8 mouse cellular contexts compared by ENCODE assay signal in the genomic region with DNA sequence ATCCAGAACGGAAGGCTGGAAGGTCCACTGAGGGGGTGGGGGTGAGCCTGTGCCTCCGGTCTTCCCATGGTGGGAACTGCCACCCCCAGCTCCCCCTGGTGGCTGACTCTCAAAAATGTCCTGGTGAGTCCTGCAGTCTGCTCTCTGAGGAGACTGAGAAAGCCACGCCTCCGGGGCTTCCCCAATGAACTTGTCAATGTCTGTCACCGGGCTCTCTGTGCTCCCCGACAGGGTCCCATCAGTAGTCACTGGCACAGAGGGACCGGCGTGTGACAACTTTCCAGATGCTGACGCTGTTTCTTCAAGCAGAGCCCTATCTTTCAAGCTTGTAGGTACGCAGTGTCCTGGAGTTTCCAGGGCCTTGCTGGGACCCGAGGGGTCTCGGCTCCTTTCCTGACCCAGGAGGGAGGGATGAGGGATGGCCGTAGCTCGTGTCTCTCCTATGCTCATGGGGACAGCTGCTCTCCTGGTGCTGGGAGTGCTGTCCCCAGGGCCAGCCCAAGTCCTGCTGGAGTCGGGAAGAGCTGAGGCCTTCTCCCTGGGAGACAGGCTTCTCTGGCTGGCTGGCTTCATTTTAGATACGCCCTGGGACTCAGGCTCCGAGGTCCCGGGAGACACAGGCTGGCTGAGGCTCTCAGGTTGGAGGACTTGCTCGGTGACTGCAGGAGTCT. TPM values are rescaled to one million over a fixed set of nuclear protein-coding genes. Genes with fewer than 3 reads are reported as not detected.
DNase-seq lines count a peak whose midpoint lies in the region; ATAC-seq and TF ChIP-seq lines count a peak whose summit lies in the region.

No protein-coding gene starts in this region.

- H3K4me2 ChIP-seq in embryonic facial prominence, embryonic 11.5 days (ENCODE audit: low read depth, low read length) = peak overlapping the region; percentile 55
- peak overlapping the region; percentile 50 for H3K4me2 ChIP-seq in limb, embryonic 12.5 days
- peak overlapping the region; percentile 52 for H3K4me2 ChIP-seq in midbrain, embryonic 14.5 days (ENCODE audit: low read length)

- no peak overlapping the region for H3K27ac ChIP-seq in embryonic facial prominence, embryonic 11.5 days (replicated peaks; ENCODE audit: low read depth, low read length)
- no peak overlapping the region for H3K27ac ChIP-seq in limb, embryonic 12.5 days
- H3K27ac ChIP-seq in midbrain, embryonic 14.5 days (replicated peaks; ENCODE audit: low read depth, low read length) = 0 out of 2 replicates have a peak overlapping the region, but pooled peaks have one; percentile 9
- H3K27ac ChIP-seq in spleen, adult 2 months (ENCODE audit: insufficient read depth, low read length) = peak overlapping the region; percentile 4; the same call in 1 of the 2 replicates

- H3K9me3 ChIP-seq in embryonic facial prominence, embryonic 11.5 days (replicated peaks; ENCODE audit: control insufficient read depth, low read length) = no peaks in the 10 kb centered on the region; the same call in 1 of the 2 replicates
- H3K9me3 ChIP-seq in limb, embryonic 12.5 days = no peaks in the 10 kb centered on the region
- no peaks in the 10 kb centered on the region for H3K9me3 ChIP-seq in midbrain, embryonic 14.5 days (ENCODE audit: control insufficient read depth, low read length)

- 0 out of 2 replicates have a peak, but pooled peaks cover 3% of the 10 kb centered on the region for H3K4me1 ChIP-seq in embryonic facial prominence, embryonic 11.5 days (ENCODE audit: control insufficient read depth, insufficient read depth, low read length)
- H3K4me1 ChIP-seq in limb, embryonic 12.5 days (replicated peaks) = peaks cover 22% of the 10 kb centered on the region
- H3K4me1 ChIP-seq in midbrain, embryonic 14.5 days (ENCODE audit: control insufficient read depth, insufficient read depth, low read length) = peaks cover 9% of the 10 kb centered on the region
- H3K4me1 ChIP-seq in spleen, adult 2 months (ENCODE audit: control insufficient read depth, insufficient read depth, insufficient read length) = peaks cover 5% of the 10 kb centered on the region; the same call in 1 of the 2 replicates

- H3K4me3 ChIP-seq in embryonic facial prominence, embryonic 11.5 days (ENCODE audit: low read depth, low read length) = peak overlapping the region; percentile 32
- peak overlapping the region; percentile 29 for H3K4me3 ChIP-seq in limb, embryonic 12.5 days (replicated peaks)
- H3K4me3 ChIP-seq in midbrain, embryonic 14.5 days (replicated peaks; ENCODE audit: low read depth, low read length) = peak overlapping the region; percentile 13; the same call in 1 of the 2 replicates
- H3K4me3 ChIP-seq in spleen, adult 2 months (ENCODE audit: extremely low read depth, insufficient read depth, insufficient read length) = peak overlapping the region; percentile 52

- peak overlapping the region; percentile 19; the same call in 1 of the 2 replicates for H3K9ac ChIP-seq in embryonic facial prominence, embryonic 11.5 days (replicated peaks; ENCODE audit: low read length)
- peak overlapping the region; percentile 44; the same call in 1 of the 2 replicates for H3K9ac ChIP-seq in limb, embryonic 12.5 days (replicated peaks)
- H3K9ac ChIP-seq in midbrain, embryonic 14.5 days (replicated peaks; ENCODE audit: low read length) = 0 out of 2 replicates have a peak overlapping the region, but pooled peaks have one; percentile 21

- peak; percentile 30 for DNase-seq in 3134 (ENCODE audit: extremely low read depth, insufficient read length, low spot score)
- peak; percentile 94 for DNase-seq in adrenal gland, postnatal 14 days
- DNase-seq in embryonic facial prominence, embryonic 11.5 days (ENCODE audit: low spot score) = peak; percentile 95
- peak; percentile 99 for DNase-seq in heart, adult 11 months
- DNase-seq in kidney, adult 11 months = peak; percentile 70
- peak; percentile 87 for DNase-seq in midbrain, embryonic 14.5 days
- peak; percentile 72 to 81 for DNase-seq in spleen, adult 2 months (ENCODE audit: low read depth in 1 of 2, low spot score in 2 of 2)

- WGBS in embryonic facial prominence, embryonic 11.5 days = 3% methylated on average over 19 of the region's 19 CpGs
- 7% methylated on average over 19 of the region's 19 CpGs for WGBS in limb, embryonic 12.5 days
- 1% methylated on average over 19 of the region's 19 CpGs for WGBS in midbrain, embryonic 14.5 days
- 8% methylated on average over 19 of the region's 19 CpGs for WGBS in spleen, adult 2 months

- peak; percentile 65 for ATAC-seq in embryonic facial prominence, embryonic 11.5 days (replicated peaks; ENCODE audit: insufficient number of reproducible peaks, low FRiP score, low TSS enrichment, low read depth)
- peak; percentile 56; the same call in 1 of the 2 replicates for ATAC-seq in limb, embryonic 12.5 days (ENCODE audit: insufficient number of reproducible peaks, insufficient read depth, low FRiP score, low TSS enrichment, low read depth)
- ATAC-seq in midbrain, embryonic 14.5 days (ENCODE audit: low FRiP score, low TSS enrichment) = peak; percentile 60

- H3K36me3 ChIP-seq in embryonic facial prominence, embryonic 11.5 days (replicated peaks; ENCODE audit: control insufficient read depth, insufficient read depth, low read depth, low read length) = no peaks in the 10 kb centered on the region
- peaks cover 36% of the 10 kb centered on the region for H3K36me3 ChIP-seq in limb, embryonic 12.5 days
- 0 out of 2 replicates have a peak, but pooled peaks cover 3% of the 10 kb centered on the region for H3K36me3 ChIP-seq in midbrain, embryonic 14.5 days (ENCODE audit: control insufficient read depth, insufficient read depth, low read length)
- H3K36me3 ChIP-seq in spleen, adult 2 months (ENCODE audit: control insufficient read depth, insufficient read depth, low read length) = no peaks in the 10 kb centered on the region

- H3K27me3 ChIP-seq in embryonic facial prominence, embryonic 11.5 days (ENCODE audit: control insufficient read depth, insufficient read depth, low read length) = no peaks in the 10 kb centered on the region
- H3K27me3 ChIP-seq in limb, embryonic 12.5 days = 0 out of 2 replicates have a peak, but pooled peaks cover 5% of the 10 kb centered on the region
- H3K27me3 ChIP-seq in midbrain, embryonic 14.5 days (ENCODE audit: control insufficient read depth, insufficient read depth, low read length) = no peaks in the 10 kb centered on the region
- no peaks in the 10 kb centered on the region for H3K27me3 ChIP-seq in spleen, adult 2 months (ENCODE audit: control insufficient read depth, insufficient read depth, low read length)

- TF ChIP-seq POLR2A in spleen, adult 2 months (IDR thresholded peaks at IDR 0.05; ENCODE audit: low read depth, low read length) = no peak

- TF ChIP-seq CTCF in spleen, adult 2 months (IDR thresholded peaks at IDR 0.05; ENCODE audit: extremely low read depth, insufficient read depth, insufficient read length, insufficient replicate concordance) = peak; percentile 60; the same call in 1 of the 2 replicates

RNA-seq across cellular contexts. Expression of a gene that starts 54.1 kb away (rescaled TPM):
- 2.0 TPM in 1 of 2 replicates, not detected in the other for total RNA-seq in adrenal gland, postnatal 14 days (2021)
- 1.1 TPM in 1 of 2 replicates, not detected in the other for polyA plus RNA-seq in embryonic facial prominence, embryonic 11.5 days (2014; fragmentation: Nextera tagmentation; extraction: Ambion mirVana)
- polyA plus RNA-seq in limb, embryonic 12.5 days (2016; fragmentation: Nextera tagmentation; extraction: Ambion mirVana) = 0.94 TPM in 1 of 2 replicates, not detected in the other
- polyA plus RNA-seq in midbrain, embryonic 14.5 days (2014; fragmentation: Nextera tagmentation; extraction: Ambion mirVana) = 1.6 and 1.7 TPM in 2 replicates
- polyA plus RNA-seq in spleen, adult 2 months (2012; rRNA removed) = 0.28 TPM in 1 of 2 replicates, not detected in the other

RNA-seq across cellular contexts. Expression of a gene that starts 54.5 kb away (rescaled TPM):
- total RNA-seq in adrenal gland, postnatal 14 days (2021) = 109 and 116 TPM in 2 replicates
- polyA plus RNA-seq in embryonic facial prominence, embryonic 11.5 days (2014; fragmentation: Nextera tagmentation; extraction: Ambion mirVana) = 111 and 125 TPM in 2 replicates
- 97.0 and 97.8 TPM in 2 replicates for polyA plus RNA-seq in limb, embryonic 12.5 days (2016; fragmentation: Nextera tagmentation; extraction: Ambion mirVana)
- 74.5 and 88.2 TPM in 2 replicates for polyA plus RNA-seq in midbrain, embryonic 14.5 days (2014; fragmentation: Nextera tagmentation; extraction: Ambion mirVana)
- polyA plus RNA-seq in spleen, adult 2 months (2012; rRNA removed) = 34.2 and 55.0 TPM in 2 replicates

Comparison
In these comparisons a context has a peak if more than half of its experiments do, and no peak if none do; other contexts are left out.
1. DNase-seq: peak in every context shown above with its lines; median percentile 99 in heart, adult 11 months; 95 in embryonic facial prominence, embryonic 11.5 days; 94 in adrenal gland, postnatal 14 days; 87 in midbrain, embryonic 14.5 days; 76 in spleen, adult 2 months; 70 in kidney, adult 11 months; 30 in 3134.
2. H3K27ac ChIP-seq: peak in midbrain, embryonic 14.5 days (single experiment) and spleen, adult 2 months (single experiment); none in embryonic facial prominence, embryonic 11.5 days (single experiment) and limb, embryonic 12.5 days (single experiment).
3. Peak in every context shown above with its lines, with median percentiles within 50 percentile points of each other: ATAC-seq, H3K4me2 ChIP-seq, H3K4me3 ChIP-seq and H3K9ac ChIP-seq.